Mouse (Mus musculus) left cerebral cortex, adult 9 months (tissue): ENCODE results near the gene Rab29.
"Not testable (repeated sequence)": the region's sequence is repeated elsewhere in the genome, so short reads cannot be mapped to it uniquely, and the experiment has no call there.

Experiments used
- DNase-seq, 2 experiments: peaks; one replicate each; pipeline ENCODE4 v3.0.0; 2022; ENCODE audit warnings: low spot score in 2 of 2

The Rab29 gene

DNA sequence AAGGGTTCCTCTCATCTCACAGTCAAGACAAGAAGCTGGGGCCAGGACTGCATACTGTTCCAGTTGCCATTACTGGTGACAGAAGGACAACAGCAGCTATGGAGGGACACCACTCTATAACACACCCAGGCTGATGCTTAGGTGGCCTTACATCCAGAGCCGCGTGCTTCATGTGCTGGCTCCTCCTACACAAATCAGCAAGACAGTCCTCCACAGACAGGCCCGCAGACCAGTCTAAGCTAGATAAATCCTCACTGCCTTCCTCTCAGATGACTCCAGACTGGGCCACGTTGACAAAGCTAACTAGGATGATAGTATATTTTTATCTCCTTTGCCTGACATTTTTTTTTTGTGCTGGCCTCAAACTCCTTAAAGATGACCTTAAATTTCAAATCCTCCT is 5.2 kb upstream of the Rab29 start:
- no peak for DNase-seq

DNA sequence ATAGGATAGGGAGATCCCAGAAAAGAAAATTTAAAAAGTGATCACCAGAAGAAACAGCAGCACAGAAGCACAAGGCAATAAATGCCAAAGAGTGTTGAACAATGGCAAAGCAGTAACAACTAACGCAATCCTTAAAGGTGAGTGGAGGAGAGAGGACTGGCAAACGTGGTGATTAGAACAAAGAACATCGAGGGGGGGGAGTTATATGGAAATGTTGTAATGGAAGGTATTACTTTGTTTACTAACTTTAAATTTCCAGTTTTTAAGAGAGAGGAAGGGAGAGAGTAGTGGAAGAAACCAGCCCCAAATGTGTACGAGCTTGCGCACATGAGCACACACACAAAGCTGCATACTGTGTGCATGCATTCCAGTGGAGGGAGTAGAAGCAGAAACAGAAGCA is 1.4 kb upstream of the Rab29 start:
- no peak for DNase-seq

DNA sequence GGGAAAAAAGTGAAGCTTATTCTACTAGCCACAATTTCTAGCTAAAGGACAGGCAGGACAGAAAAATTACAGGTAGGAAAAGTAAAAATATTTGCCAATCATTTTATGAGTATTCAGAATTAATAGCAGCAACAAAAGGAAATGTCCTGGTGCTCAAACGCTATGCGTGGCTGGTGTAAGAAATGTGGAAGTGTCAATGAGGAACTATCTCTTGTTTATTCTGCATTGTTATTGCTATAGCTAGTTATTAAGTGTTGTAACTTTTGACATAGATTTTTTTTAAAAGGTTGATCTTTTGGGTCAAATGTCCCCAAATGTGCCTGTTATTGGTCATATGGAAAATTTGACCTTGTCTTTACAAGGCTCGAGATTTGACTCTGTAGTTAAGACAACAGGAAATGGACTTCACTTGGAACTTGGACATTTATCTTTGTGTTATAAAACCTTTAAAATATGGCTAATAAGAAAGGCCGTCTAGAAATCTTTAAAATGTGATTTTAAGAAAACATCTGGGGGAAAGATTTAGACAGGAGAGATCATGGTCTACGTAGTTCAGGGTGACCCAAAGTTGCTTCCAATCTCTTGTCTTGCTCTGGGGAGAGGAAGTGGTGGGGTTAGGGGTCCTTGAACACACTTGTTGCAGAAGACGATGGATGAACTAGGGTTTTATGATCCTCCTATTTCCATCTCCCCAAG is 572 bp upstream of the Rab29 start:
- DNase-seq, result no peak

DNA sequence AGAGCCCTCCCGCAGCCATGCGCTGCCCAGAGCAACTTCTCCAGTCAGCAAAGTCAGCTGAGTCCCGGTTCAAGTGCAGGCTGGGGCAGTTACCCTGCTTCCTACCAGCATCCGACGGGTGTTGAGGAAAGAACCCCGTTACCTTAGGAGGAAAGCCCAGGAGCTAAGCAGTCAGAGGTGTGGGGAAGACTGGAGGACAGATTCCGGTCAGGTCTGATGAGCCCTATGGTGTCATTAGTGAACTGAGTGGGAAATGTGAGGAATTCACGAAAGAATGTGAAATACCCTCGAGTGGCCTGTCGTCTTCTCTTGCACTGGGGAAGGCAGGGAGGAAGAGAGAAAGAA is 894 bp downstream of the Rab29 start:
- no peak for DNase-seq

DNA sequence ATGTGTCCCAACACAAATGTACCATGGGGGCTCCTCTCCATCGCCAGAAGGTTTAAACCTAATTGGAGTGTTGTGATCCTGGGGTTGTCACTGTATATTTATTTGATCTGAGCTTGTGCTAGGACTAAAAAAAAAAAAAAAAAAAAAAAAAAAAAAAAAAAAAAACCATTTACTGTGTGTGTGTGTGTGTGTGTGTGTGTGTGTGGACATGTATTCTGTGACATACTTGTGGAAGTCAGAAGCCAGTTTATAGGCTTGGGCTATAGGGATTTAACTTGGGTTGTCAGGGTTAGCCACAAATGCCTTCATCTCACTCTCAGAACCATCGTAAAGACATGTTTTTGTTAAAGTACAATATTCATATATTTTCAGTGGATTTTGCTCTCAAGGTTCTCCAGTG is 2.5 kb downstream of the Rab29 start:
- no peak for DNase-seq

DNA sequence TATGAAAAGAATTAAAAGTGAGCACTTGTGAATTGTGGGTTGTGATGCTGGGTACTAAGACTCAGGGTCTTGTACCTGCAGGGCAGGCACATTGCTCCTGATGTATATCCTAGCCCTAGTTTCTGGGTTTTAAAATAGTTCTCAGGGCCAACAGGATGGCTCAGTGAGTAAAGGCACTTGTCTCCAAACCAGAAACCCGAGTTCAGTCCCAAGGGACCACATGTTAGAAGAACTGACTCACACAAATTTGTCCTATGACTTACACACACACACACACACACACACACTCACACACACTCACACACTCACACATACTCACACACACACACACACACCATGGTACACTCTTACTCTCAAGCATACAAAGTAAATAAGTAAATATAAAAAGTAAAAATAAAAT is 5.8 kb downstream of the Rab29 start:
- DNase-seq, result no peak

DNA sequence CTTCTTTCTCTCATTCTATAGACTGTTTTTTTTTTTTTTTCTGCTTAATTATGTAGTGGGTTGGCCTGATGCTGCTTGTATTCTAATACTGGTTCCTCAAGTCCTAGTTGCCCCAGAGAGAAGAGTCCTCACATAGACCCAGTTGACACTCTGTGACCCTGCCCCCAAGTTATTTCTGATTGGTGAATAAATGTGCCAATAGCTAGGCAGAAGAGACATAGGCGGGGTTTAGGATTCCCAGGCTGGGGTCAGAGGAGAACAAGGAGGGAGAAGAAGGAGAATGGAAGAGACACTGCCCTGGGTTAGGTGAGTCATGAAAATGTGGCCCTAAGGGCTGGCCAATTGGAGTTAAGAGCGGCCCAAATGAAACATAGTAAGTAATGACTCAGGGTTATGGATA is 12.8 kb downstream of the Rab29 start:
- DNase-seq, result no peak

DNA sequence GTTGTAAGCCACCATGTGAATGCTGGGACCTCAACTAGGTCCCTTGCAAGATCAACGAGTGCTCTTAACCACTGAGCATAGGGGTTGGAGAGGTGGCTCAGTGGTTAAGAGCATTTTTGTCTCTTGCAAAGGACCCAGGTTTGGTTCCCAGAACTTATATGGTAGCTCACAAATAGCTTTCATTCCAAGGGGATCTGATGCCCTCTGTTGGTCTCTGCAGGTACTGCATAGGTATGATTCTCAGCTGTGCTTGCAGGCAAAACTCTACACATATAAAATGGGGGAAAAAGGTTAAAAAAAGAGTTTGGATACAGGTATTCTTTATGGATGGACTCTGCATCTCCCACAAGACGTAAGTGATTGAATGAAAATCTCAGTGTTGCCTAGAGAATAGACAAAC is 15.8 kb downstream of the Rab29 start:
- no peak for DNase-seq

DNA sequence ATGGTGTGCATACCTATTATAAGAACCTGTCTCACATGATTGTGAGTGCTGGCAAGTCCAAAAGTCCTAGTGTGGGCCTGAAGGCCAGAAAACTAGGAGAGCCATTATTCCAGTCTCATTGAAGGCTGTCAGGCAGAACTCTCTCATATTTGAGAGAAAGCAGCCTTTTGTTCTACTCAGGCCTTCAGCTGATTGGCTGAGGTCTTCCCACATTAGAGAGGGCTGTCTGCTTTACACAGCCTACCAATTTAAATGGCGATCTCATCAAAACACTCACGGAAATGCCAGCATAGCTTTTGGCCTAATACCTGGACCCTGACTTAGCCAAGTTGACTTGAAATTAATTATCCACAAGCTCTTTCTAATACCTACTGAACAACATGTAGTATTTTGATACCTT is 19.1 kb downstream of the Rab29 start:
- no peak for DNase-seq

DNA sequence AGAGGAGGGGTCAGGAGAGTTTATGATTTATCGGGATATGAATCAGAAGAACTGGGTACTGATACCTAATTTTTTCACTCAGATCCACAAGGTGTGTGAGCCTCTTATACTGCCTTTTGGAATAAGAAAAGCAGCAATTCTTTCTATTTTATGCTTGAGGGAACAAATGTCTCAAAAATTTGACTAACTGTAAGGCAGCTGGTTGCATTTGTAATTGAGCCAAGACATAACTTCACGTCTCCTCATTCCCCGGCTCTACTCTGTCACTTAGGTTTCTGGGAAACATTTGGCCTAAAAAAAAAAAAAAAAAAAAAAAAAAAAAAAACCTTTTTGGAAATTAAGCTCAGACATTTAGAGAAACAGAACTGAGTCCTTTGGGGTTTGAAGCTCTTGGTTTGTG is 19.6 kb downstream of the Rab29 start:
- DNase-seq, result no peak

DNA sequence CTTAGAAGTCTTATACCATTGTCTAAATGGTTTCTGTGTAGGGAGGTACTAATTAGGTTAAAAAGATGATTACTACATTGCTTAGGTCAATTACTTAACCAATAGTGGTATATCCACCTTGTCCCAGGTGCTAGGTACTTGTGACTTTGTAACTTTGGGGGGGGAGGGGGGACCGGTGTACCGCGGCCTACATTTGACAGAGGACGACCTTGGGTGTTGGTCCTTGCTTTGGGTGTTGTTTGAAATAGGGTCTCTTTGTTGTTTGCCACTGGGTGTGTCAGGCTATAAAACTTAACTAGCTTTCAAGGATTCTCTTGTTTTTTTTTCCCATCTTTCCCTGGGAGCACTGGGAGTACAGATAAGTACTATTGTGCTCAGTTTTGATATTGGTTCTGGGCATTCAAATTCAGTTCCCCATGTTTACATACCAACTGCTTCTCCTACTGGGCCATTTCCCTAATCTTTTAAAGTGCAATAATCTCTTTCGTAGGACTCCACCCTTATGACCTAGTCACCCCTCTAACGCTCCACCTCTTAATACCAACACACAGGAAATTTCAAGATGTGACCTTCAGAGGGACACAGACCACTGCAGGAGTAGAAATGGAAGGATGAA is 23.1 kb downstream of the Rab29 start:
- DNase-seq, result no peak

DNA sequence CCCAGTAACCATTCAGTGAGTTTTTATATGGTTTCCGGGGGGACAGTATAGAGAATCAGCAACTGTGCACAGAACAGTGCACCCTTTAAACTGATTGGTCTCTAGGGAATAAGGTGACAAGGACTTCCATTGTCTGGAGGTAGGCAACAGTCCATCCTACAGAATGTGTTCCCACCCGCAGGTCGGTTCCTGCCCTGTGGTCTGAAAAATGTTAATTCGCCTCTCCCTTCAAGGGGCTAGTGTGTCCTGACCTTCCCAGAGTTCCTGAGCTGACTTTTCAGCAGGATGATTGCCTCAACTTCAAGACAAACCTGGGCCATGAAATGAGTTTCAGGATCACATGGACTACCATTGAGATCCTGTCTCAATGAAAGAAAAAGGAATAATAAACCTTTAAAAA is 24.4 kb downstream of the Rab29 start:
- no peak for DNase-seq

DNA sequence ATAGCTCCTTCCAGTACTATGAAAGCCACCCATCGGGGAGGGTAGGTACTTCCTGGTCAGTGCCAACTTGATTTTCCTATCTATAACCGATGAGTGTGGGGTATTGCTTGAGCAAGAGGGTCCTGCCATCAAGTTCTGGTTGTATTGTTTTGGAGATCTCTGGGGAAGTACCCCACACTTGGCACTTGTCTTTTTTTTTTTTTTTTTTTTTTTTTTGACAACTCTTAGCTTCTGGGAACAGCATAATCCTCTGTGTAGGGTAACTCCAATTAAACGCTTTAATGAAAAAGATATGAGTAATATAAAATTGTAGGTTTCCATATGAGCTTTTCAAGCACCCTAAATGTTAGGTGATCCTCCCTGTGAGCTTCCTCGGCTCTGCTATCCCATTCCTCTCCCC is 35.7 kb downstream of the Rab29 start:
- no peak for DNase-seq

DNA sequence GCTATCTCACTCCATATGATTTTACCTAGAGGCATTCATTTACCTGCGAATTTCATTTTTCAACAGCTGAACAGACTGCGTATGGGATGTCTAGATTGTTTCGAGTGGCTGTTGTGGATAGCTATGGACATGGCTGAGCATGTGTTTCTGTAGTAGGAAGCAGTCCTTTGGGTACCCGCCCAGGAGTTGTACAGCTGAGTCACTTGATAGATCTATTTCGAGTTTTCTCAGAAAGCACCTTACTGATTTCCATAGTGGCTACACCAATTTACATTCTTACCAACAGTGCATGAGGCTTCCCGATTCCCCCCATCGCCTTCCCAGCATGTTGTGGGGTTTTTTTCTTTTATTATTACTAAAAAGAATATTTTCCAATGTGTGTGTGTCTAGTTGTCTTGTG is 36.2 kb downstream of the Rab29 start:
- no peak for DNase-seq

DNA sequence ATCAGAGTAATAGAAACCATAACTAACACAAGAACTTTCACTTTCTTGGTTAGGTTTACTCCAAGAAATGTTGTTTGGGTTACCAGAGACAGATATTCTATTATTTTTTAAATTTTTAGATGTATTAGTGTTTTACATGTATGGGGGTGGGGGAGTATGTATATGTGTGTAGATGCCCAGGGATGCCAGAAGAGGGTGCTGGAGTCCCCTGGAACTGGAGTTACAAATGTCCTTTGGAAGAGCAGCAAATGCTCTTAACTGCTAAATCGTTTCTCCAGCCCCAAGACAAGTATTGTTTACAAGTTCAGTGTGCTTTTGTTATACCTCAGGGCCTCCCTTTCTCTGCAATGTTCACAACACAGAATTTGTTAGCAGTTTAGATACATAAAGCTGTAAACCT is 38.5 kb downstream of the Rab29 start:
- no peak for DNase-seq

DNA sequence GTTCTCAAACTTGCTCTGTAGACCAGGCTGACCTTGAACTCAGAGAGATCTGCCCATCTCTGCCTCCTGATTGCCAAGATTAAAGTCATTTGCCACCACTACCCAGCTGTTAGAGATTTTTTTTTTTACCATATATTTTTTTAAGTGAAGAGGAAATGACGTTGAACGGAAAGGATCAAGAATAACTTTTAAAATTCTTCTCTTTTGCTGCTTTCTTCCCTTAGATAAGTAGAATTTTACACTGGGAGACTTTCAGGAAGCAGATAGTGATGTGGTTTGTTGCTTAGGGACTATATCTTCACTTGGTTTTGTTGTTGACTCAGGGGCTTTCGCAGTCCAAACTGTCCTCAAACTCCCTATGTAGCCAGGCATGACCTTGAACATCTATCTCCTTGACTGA is 41.4 kb downstream of the Rab29 start:
- no peak for DNase-seq

DNA sequence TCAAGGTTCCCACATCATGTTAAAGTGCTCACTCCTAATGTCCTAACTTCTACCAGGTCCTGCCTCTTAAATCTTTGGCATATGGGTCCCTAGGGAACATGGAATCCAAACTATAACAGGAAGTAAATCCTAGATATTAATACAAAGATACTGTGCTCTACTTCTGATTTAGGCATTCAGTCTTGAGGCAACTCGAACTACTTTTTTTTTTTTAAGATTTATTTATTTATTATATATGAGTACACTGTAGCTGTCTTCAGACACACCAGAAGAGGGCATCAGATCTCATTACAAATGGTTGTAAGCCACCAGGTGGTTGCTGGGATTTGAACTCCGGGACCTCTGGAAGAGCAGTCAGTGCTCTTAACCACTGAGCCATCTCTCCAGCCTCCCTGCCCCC is 42.2 kb downstream of the Rab29 start:
- DNase-seq, result not testable (repeated sequence)

DNA sequence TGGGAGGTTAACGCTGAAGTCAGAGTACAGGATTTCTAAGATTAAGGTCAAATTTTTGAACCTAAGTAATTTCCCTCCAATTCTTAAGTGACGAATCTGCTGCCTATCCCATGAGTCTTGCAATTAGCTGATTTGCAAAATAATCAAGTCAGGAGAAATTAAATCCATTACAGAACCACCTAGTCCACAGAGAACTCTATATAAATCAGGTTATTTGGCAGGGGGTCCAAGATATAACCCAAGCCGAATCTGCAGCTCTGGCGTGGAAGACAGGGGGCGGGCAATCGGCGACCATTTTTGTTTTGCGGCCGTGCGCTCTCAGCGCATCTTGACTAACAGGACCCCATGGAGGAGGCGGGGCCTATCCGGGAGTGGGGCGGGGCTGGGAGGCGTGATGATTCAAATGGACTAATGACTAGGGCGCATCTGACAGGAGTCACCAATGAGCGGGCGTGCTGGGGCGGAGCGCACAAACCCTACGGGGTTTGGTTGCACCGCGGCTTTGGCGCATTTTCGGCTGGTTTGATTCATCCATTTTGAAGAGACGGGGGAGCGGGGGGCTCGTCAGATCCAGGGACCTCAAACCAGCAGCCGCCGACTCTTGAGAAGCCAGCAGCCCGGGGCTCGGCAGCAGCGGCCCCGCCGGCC is 43.1 kb downstream of the Rab29 start, which contains the start of gene Nucks1:
Gene Nucks1, plus strand, starts transcription at position 534 of the 648 bp plus-strand sequence.
- DNase-seq, result peak; percentile 98 to 99

DNA sequence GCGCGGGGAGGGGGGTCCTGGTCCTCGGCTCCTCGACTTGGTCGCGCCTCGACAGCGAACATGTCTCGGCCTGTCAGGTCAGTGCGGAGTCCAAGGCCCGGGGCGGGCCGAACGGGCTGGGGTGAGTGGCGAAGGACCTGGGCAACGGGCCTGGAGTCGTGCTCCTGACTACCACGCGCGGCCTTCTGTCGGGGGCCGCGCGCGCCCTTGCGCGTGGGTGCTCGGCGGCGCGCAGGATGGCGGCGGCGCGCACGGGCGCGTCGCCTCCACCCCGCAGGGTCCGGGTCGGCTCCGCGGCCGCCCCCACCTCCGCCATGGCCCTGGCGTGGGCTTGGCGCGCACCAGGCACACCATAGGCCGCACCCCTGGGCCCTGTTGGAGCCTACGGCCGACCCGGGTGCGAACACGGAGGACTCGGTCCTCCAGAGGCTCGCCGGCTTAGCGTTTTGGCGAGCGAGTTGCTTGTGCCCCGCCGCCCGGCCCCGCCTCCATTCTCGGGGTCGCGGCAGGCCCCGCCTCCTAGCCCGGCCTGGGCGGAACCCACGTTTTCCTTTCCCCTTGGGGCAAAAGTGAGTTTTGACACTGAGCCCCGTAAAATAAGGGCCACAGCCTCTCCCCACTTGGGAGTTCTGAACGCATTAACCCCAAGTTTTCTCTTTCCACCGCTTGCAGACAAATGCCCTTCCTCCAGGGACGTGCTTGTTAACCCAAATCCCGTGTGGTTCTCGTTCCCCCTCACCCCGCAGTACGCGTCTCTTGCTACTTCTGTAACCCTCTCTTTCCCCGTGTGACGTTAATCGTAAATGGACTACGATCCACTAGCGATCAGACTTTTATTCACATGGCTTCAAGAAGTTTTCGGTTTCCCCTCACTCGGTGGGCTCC is 43.9 kb downstream of the Rab29 start:
- peak; percentile 26 to 54 for DNase-seq

DNA sequence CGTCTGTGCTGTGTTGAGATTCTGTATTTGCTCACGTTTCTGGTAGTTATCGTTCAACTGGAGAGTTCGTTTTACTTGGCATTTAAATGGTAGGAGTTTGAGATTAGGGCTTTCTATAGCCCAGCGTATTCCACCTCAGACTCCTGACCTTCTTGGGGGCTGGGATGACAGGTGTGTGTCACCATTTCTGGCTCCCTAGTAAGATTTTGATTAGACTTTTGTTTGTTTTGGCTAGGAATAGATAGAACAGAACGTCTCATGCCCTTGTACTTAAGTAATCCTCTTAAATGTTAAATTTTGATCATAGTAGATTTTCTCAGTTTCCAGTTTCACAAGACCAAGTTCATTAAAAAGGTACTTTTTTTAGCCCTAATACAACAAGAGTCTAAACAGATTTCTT is 50.6 kb downstream of the Rab29 start:
- DNase-seq, result no peak

DNA sequence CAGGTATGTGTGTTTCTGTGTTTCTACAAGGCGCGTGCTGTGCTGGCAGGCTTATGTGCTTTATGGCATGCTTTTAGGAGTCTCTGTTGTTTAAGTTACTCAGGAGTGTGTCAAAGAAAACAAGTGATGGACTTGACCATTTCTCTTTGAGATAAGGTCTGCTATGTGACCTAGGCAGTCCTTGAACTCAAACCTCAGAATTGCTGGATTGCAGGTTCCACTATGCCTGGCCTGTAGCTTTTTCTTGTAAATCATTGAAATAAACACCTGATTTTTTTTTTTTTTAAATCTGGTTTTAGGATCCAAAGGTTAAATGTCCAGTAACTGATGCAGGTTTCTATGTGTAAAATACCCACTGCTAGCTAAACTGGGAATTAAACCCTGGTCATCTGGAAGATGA is 52.0 kb downstream of the Rab29 start:
- no peak for DNase-seq

DNA sequence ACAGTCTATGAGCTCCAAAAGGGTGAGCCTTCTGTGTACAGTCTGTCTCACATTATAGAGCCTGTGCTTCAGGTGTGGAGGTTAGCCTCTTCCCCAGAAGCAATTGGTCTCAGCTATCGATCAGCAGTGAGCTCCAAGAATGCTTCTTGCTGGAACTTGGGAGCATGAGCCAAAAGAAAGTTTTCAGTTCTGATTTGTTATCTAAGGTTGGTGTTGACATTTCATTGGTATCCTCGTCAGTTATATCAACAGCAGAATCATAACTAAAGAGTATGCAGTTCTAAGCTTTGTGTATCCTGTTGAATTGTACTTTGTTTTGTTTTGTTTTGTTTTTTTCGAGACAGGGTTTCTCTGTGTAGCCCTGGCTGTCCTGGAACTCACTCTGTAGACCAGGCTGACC is 55.1 kb downstream of the Rab29 start:
- no peak for DNase-seq
